Mouse (Mus musculus) intestine, embryonic 15.5 days (tissue): ENCODE data around the gene Cdhr4. TPM values are rescaled to one million over a fixed set of nuclear protein-coding genes. Genes with fewer than 3 reads are reported as not detected.
A peak's percentile ranks its signal among the peaks of the same experiment; 100 is the strongest.
"Not testable (repeated sequence)": the region's sequence is repeated elsewhere in the genome, so short reads cannot be mapped to it uniquely, and the experiment has no call there.

ENCODE experiments used
- ATAC-seq: fragments of 200-750 bp; cut with Nextera tagmentation; 2 replicates; pipeline ENCODE4 v1.8.0; 2017; ENCODE audit warnings: moderate TSS enrichment, moderate library complexity
- H3K27ac ChIP-seq: fragments of 300-500 bp; sonication (generic); 2 replicates; pipeline ENCODE4 v1.5.1; 2015; ENCODE audit warnings: mild to moderate bottlenecking, inconsistent platforms
- H3K27me3 ChIP-seq: fragments of 300-500 bp; sonication (generic); replicated peaks from 2 replicates; pipeline ENCODE4 v1.6.1; 2015; ENCODE audit warnings: inconsistent platforms
- H3K36me3 ChIP-seq: fragments of 300-500 bp; sonication (generic); 2 replicates; pipeline ENCODE4 v1.6.1; 2015; ENCODE audit warnings: inconsistent platforms
- H3K4me1 ChIP-seq: fragments of 300-500 bp; sonication (generic); replicated peaks from 2 replicates; pipeline ENCODE4 v1.6.1; 2015; ENCODE audit warnings: inconsistent platforms
- H3K4me2 ChIP-seq: fragments of 300-500 bp; sonication (generic); replicated peaks from 2 replicates; pipeline ENCODE4 v1.6.1; 2015; ENCODE audit warnings: mild to moderate bottlenecking, inconsistent platforms
- H3K4me3 ChIP-seq: fragments of 300-500 bp; sonication (generic); replicated peaks from 2 replicates; pipeline ENCODE4 v1.5.1; 2015; ENCODE audit warnings: inconsistent platforms
- H3K9ac ChIP-seq: fragments of 300-500 bp; sonication (generic); 2 replicates; pipeline ENCODE4 v1.6.1; 2015; ENCODE audit warnings: inconsistent platforms
- H3K9me3 ChIP-seq: fragments of 300-500 bp; sonication (generic); 2 replicates; pipeline ENCODE4 v1.6.1; 2016; ENCODE audit warnings: inconsistent platforms
- WGBS: fragments of 180-500 bp; shearing (Covaris S2); methylation state at CpG from one replicate; pipeline ENCODE4 v1.1.7; 2015; 5-methylcytosine and 5-hydroxymethylcytosine counted together
- polyA plus RNA-seq: library from polyadenylated mRNA; unstranded; fragments of >200 nt; fragmentation: Nextera tagmentation; extraction: Ambion mirVana; gene quantifications from 2 replicates; pipeline ENCODE4 v1.2.1, GENCODE M21; 2015

Cdhr4 gene
- polyA plus RNA-seq, 1 experiment from 2014 or later: 8.4 TPM

- 85% methylated on average over 5 of the region's 5 CpGs for WGBS
These were observed 3.8 kb downstream of the Cdhr4 start, which contains the start of gene Gm20662 for GRCm38 (mm10) chr9:107996049-107996448. Gene Gm20662, plus strand, starts transcription at chr9:107996349.

GRCm38 (mm10) chr9:108001922-108002770 lies 9.8 kb downstream of the Cdhr4 start, which contains the start of gene Ip6k1:
Gene Ip6k1, plus strand, starts transcription at chr9:108002501.
- peak within 1 kb of the TSS; percentile 100 for H3K4me3 ChIP-seq
- peaks cover 7% of the 10 kb centered on the region for H3K4me1 ChIP-seq
- H3K27ac ChIP-seq: peak within 1 kb of the TSS; percentile 95
- peak; percentile 99 for ATAC-seq
- H3K36me3 ChIP-seq: no peaks in the 10 kb centered on the region
- H3K27me3 ChIP-seq: no peaks in the 10 kb centered on the region
- WGBS: under 1% methylated on average over 50 of the region's 51 CpGs
- H3K9ac ChIP-seq: peak within 1 kb of the TSS; percentile 99
- H3K9me3 ChIP-seq: no peaks in the 10 kb centered on the region
- peak within 1 kb of the TSS; percentile 73 for H3K4me2 ChIP-seq

More at GRCm38 (mm10) chr9:107996049-107996448, 3.8 kb downstream of the Cdhr4 start, which contains the start of gene Gm20662:
- ATAC-seq: no peak
- Histone ChIP-seq H3K4me3 (no peak within 1 kb of the TSS), H3K36me3 (no peaks in the 10 kb centered on the region), H3K9ac (no peak within 1 kb of the TSS), H3K27ac (no peak within 1 kb of the TSS), H3K4me2 (no peak within 1 kb of the TSS), H3K4me1 (no peaks in the 10 kb centered on the region), H3K9me3 (no peaks in the 10 kb centered on the region), H3K27me3 (no peaks in the 10 kb centered on the region)

- Histone ChIP-seq H3K27ac (peak overlapping the region; percentile 95), H3K4me1 (peaks cover 10% of the 10 kb centered on the region), H3K4me2 (peak overlapping the region; percentile 73), H3K9ac (peak overlapping the region; percentile 99), H3K27me3 (no peaks in the 10 kb centered on the region), H3K4me3 (peak overlapping the region; percentile 100), H3K36me3 (no peaks in the 10 kb centered on the region), H3K9me3 (no peaks in the 10 kb centered on the region)
- peak; percentile 69 for ATAC-seq
- under 1% methylated on average over 50 of the region's 50 CpGs for WGBS
These were observed 10.7 kb downstream of the Cdhr4 start for GRCm38 (mm10) chr9:108002778-108003530.

GRCm38 (mm10) chr9:108003531-108003890 lies 11.2 kb downstream of the Cdhr4 start:
- 14% methylated on average over 8 of the region's 8 CpGs for WGBS
- Histone ChIP-seq H3K9me3 (no peaks in the 10 kb centered on the region), H3K27ac (peak overlapping the region; percentile 95; the same call in 1 of the 2 replicates), H3K27me3 (no peaks in the 10 kb centered on the region), H3K36me3 (no peaks in the 10 kb centered on the region), H3K4me2 (peak overlapping the region; percentile 73), H3K4me3 (peak overlapping the region; percentile 100), H3K9ac (peak overlapping the region; percentile 99), H3K4me1 (peaks cover 12% of the 10 kb centered on the region)
- no peak for ATAC-seq

- no peaks in the 10 kb centered on the region for H3K9me3 ChIP-seq
- H3K36me3 ChIP-seq: no peaks in the 10 kb centered on the region
- no peak overlapping the region for H3K4me3 ChIP-seq
- 90% methylated on average over 5 of the region's 5 CpGs for WGBS
- H3K9ac ChIP-seq: no peak overlapping the region
- no peak overlapping the region for H3K27ac ChIP-seq
- no peak overlapping the region for H3K4me2 ChIP-seq
- no peak for ATAC-seq
- H3K27me3 ChIP-seq: no peaks in the 10 kb centered on the region
- H3K4me1 ChIP-seq: peaks cover 12% of the 10 kb centered on the region
These were observed 15.7 kb downstream of the Cdhr4 start for GRCm38 (mm10) chr9:108008041-108008440.

- H3K4me1 ChIP-seq: 0 out of 2 replicates have a peak, but pooled peaks cover 5% of the 10 kb centered on the region
- H3K9me3 ChIP-seq: no peaks in the 10 kb centered on the region
- no peak overlapping the region for H3K4me3 ChIP-seq
- no peak overlapping the region for H3K27ac ChIP-seq
- H3K27me3 ChIP-seq: no peaks in the 10 kb centered on the region
- no peaks in the 10 kb centered on the region for H3K36me3 ChIP-seq
- no peak overlapping the region for H3K9ac ChIP-seq
- no peak overlapping the region for H3K4me2 ChIP-seq
- no peak for ATAC-seq
These were observed 18.1 kb downstream of the Cdhr4 start for GRCm38 (mm10) chr9:108010385-108010784.

- H3K9me3 ChIP-seq, H3K27ac ChIP-seq, H3K4me1 ChIP-seq, H3K4me2 ChIP-seq, H3K9ac ChIP-seq, H3K36me3 ChIP-seq, H3K27me3 ChIP-seq, H3K4me3 ChIP-seq, ATAC-seq: not testable (repeated sequence)
- 91% methylated on average over 2 of the region's 2 CpGs for WGBS
These were observed 21.3 kb downstream of the Cdhr4 start for GRCm38 (mm10) chr9:108013577-108013976.

- WGBS: 87% methylated on average over 3 of the region's 3 CpGs
- Histone ChIP-seq H3K4me3 (no peak overlapping the region), H3K27me3 (no peaks in the 10 kb centered on the region), H3K4me2 (no peak overlapping the region), H3K9me3 (no peaks in the 10 kb centered on the region), H3K9ac (no peak overlapping the region), H3K36me3 (no peaks in the 10 kb centered on the region), H3K4me1 (no peaks in the 10 kb centered on the region), H3K27ac (no peak overlapping the region)
- no peak for ATAC-seq
These were observed 24.8 kb downstream of the Cdhr4 start for GRCm38 (mm10) chr9:108017127-108017526.

- 90% methylated on average over 1 of the region's 1 CpGs for WGBS
These were observed 28.4 kb downstream of the Cdhr4 start for GRCm38 (mm10) chr9:108020741-108021140.

GRCm38 (mm10) chr9:108023216-108023615 lies 30.9 kb downstream of the Cdhr4 start:
- H3K9ac ChIP-seq: no peak overlapping the region
- H3K4me1 ChIP-seq: no peaks in the 10 kb centered on the region
- no peak overlapping the region for H3K4me3 ChIP-seq
- H3K9me3 ChIP-seq: no peaks in the 10 kb centered on the region
- no peak overlapping the region for H3K27ac ChIP-seq
- H3K4me2 ChIP-seq: no peak overlapping the region
- 91% methylated on average over 3 of the region's 3 CpGs for WGBS
- peaks cover 16% of the 10 kb centered on the region for H3K36me3 ChIP-seq
- no peak for ATAC-seq
- no peaks in the 10 kb centered on the region for H3K27me3 ChIP-seq

More at GRCm38 (mm10) chr9:108020741-108021140, 28.4 kb downstream of the Cdhr4 start:
- Histone ChIP-seq H3K4me3 (no peak overlapping the region), H3K27me3 (no peaks in the 10 kb centered on the region), H3K4me1 (no peaks in the 10 kb centered on the region), H3K4me2 (no peak overlapping the region), H3K36me3 (peaks cover 9% of the 10 kb centered on the region; the same call in 1 of the 2 replicates), H3K9ac (no peak overlapping the region), H3K27ac (no peak overlapping the region), H3K9me3 (no peaks in the 10 kb centered on the region)
- ATAC-seq: no peak

- H3K4me1 ChIP-seq: no peaks in the 10 kb centered on the region
- no peaks in the 10 kb centered on the region for H3K9me3 ChIP-seq
- no peak for ATAC-seq
- WGBS: 89% methylated on average over 3 of the region's 3 CpGs
- H3K4me2 ChIP-seq: no peak overlapping the region
- no peak overlapping the region for H3K27ac ChIP-seq
- H3K36me3 ChIP-seq: peaks cover 21% of the 10 kb centered on the region
- H3K9ac ChIP-seq: no peak overlapping the region
- H3K27me3 ChIP-seq: no peaks in the 10 kb centered on the region
- no peak overlapping the region for H3K4me3 ChIP-seq
These were observed 34.3 kb downstream of the Cdhr4 start for GRCm38 (mm10) chr9:108026584-108026983.

- 96% methylated on average over 3 of the region's 3 CpGs for WGBS
These were observed 35.6 kb downstream of the Cdhr4 start for GRCm38 (mm10) chr9:108027867-108028266.

More at GRCm38 (mm10) chr9:108027867-108028266, 35.6 kb downstream of the Cdhr4 start:
- no peak for ATAC-seq
- no peaks in the 10 kb centered on the region for H3K9me3 ChIP-seq
- no peak overlapping the region for H3K4me2 ChIP-seq
- no peaks in the 10 kb centered on the region for H3K4me1 ChIP-seq
- H3K4me3 ChIP-seq: no peak overlapping the region
- H3K9ac ChIP-seq: no peak overlapping the region
- no peak overlapping the region for H3K27ac ChIP-seq
- H3K27me3 ChIP-seq: no peaks in the 10 kb centered on the region
- H3K36me3 ChIP-seq: peaks cover 25% of the 10 kb centered on the region
